Comparison of ENCODE assay signal across 21 mouse cellular contexts in genomic region chr9:33445902-33446301, GRCm38 (mm10).
DNase-seq lines count a peak whose midpoint lies in the region; ATAC-seq lines count a peak whose summit lies in the region.
"Had no signal": no experiment of that assay in that cellular context is flagged by ENCODE, and none has a peak within 500 bp of the region (broad histone marks: within the 10 kb centered on the region; RNA-seq: fewer than 3 reads in every experiment).

No protein-coding gene starts in this region.

- no peaks in the 10 kb centered on the region for H3K36me3 ChIP-seq in forebrain, embryonic 14.5 days (ENCODE audit: control insufficient read depth, insufficient read depth, low read length)
- H3K36me3 ChIP-seq in forebrain, embryonic 10.5 days (replicated peaks): no peaks in the 10 kb centered on the region
- H3K36me3 ChIP-seq in forebrain, embryonic 15.5 days: no peaks in the 10 kb centered on the region
- H3K36me3 ChIP-seq: embryonic facial prominence, embryonic 13.5 days; hindbrain, embryonic 13.5 days; intestine, embryonic 15.5 days; neural tube, embryonic 15.5 days; stomach, embryonic 15.5 days had no signal

- H3K27ac ChIP-seq in forebrain, embryonic 14.5 days (ENCODE audit: low read depth, low read length): no peak overlapping the region
- no peak overlapping the region for H3K27ac ChIP-seq in forebrain, embryonic 10.5 days
- no peak overlapping the region for H3K27ac ChIP-seq in forebrain, embryonic 15.5 days (replicated peaks)
- H3K27ac ChIP-seq: embryonic facial prominence, embryonic 13.5 days; hindbrain, embryonic 13.5 days; intestine, embryonic 15.5 days; neural tube, embryonic 15.5 days; stomach, embryonic 15.5 days had no signal

- H3K27me3 ChIP-seq in forebrain, embryonic 14.5 days (replicated peaks; ENCODE audit: control insufficient read depth, insufficient read depth, low read length): no peaks in the 10 kb centered on the region
- no peaks in the 10 kb centered on the region for H3K27me3 ChIP-seq in forebrain, embryonic 10.5 days (ENCODE audit: poor library complexity, severe bottlenecking)
- H3K27me3 ChIP-seq in forebrain, embryonic 15.5 days: no peaks in the 10 kb centered on the region
- H3K27me3 ChIP-seq: embryonic facial prominence, embryonic 13.5 days; hindbrain, embryonic 13.5 days; intestine, embryonic 15.5 days; neural tube, embryonic 15.5 days; stomach, embryonic 15.5 days had no signal

- no peak overlapping the region for H3K4me2 ChIP-seq in forebrain, embryonic 14.5 days (ENCODE audit: low read length)
- H3K4me2 ChIP-seq in forebrain, embryonic 15.5 days (replicated peaks): no peak overlapping the region
- H3K4me2 ChIP-seq: embryonic facial prominence, embryonic 13.5 days; heart, embryonic 11.5 days; hindbrain, embryonic 13.5 days; intestine, embryonic 15.5 days; neural tube, embryonic 15.5 days; stomach, embryonic 15.5 days had no signal

- no peak overlapping the region for H3K4me3 ChIP-seq in forebrain, embryonic 14.5 days (ENCODE audit: low read depth, low read length)
- no peak overlapping the region for H3K4me3 ChIP-seq in forebrain, embryonic 10.5 days
- H3K4me3 ChIP-seq in forebrain, embryonic 15.5 days: no peak overlapping the region
- H3K4me3 ChIP-seq: embryonic facial prominence, embryonic 13.5 days; hindbrain, embryonic 13.5 days; intestine, embryonic 15.5 days; neural tube, embryonic 15.5 days; stomach, embryonic 15.5 days had no signal

- peak; percentile 50; the same call in 1 of the 2 replicates for ATAC-seq in forebrain, embryonic 14.5 days
- 0 out of 2 replicates have a peak, but pooled peaks have one; percentile 32 for ATAC-seq in forebrain, embryonic 15.5 days (replicated peaks)
- ATAC-seq: intestine, embryonic 15.5 days; liver, postnatal 0 days had no signal

- no peaks in the 10 kb centered on the region for H3K4me1 ChIP-seq in forebrain, embryonic 14.5 days (ENCODE audit: control insufficient read depth, insufficient read depth, low read length)
- H3K4me1 ChIP-seq in forebrain, embryonic 10.5 days: no peaks in the 10 kb centered on the region
- no peaks in the 10 kb centered on the region for H3K4me1 ChIP-seq in forebrain, embryonic 15.5 days
- H3K4me1 ChIP-seq: embryonic facial prominence, embryonic 13.5 days; hindbrain, embryonic 13.5 days; intestine, embryonic 15.5 days; neural tube, embryonic 15.5 days; stomach, embryonic 15.5 days had no signal

- no peaks in the 10 kb centered on the region for H3K9me3 ChIP-seq in forebrain, embryonic 14.5 days (replicated peaks; ENCODE audit: control insufficient read depth, low read length)
- no peaks in the 10 kb centered on the region for H3K9me3 ChIP-seq in forebrain, embryonic 10.5 days
- H3K9me3 ChIP-seq in forebrain, embryonic 15.5 days: no peaks in the 10 kb centered on the region
- H3K9me3 ChIP-seq: embryonic facial prominence, embryonic 13.5 days; hindbrain, embryonic 13.5 days; intestine, embryonic 15.5 days; neural tube, embryonic 15.5 days; stomach, embryonic 15.5 days had no signal

- WGBS in forebrain, embryonic 14.5 days: 21% methylated on average over 1 of the region's 1 CpGs
- 81% methylated on average over 1 of the region's 1 CpGs for WGBS in forebrain, embryonic 10.5 days
- 37% methylated on average over 1 of the region's 1 CpGs for WGBS in forebrain, embryonic 15.5 days

- peak; percentile 59 for DNase-seq in forebrain, embryonic 14.5 days (ENCODE audit: low spot score)
- no peak for DNase-seq in forebrain, embryonic 10.5 days (ENCODE audit: extremely low spot score, low spot score)
- peak; percentile 4 for DNase-seq in R1 (ENCODE audit: low read depth, low spot score)
- DNase-seq in layer of hippocampus, adult 9-11 months: peak; percentile 73
- DNase-seq in ovary, postnatal 10 days (ENCODE audit: low spot score): no peak
- no peak for DNase-seq in heart, adult 18-20 months
- no peak for DNase-seq in urinary bladder, postnatal 4 days (ENCODE audit: low spot score in 2 of 2)
- DNase-seq: B cell, adult 2 months; cerebellum, adult 8-10 months; kidney, postnatal 4 days; liver, postnatal 0 days; lung, postnatal 10 days; midbrain, embryonic 14.5 days; right cerebral cortex, postnatal 25 days had no signal

- no peak overlapping the region for H3K9ac ChIP-seq in forebrain, embryonic 14.5 days (ENCODE audit: low read length)
- no peak overlapping the region for H3K9ac ChIP-seq in forebrain, embryonic 15.5 days (replicated peaks)
- H3K9ac ChIP-seq: embryonic facial prominence, embryonic 13.5 days; hindbrain, embryonic 13.5 days; intestine, embryonic 15.5 days; liver, postnatal 0 days; neural tube, embryonic 15.5 days; stomach, embryonic 15.5 days had no signal

Comparison
In these comparisons a context has a peak if more than half of its experiments do, and no peak if none do; other contexts are left out.
1. DNase-seq: peak in forebrain, embryonic 14.5 days (single experiment), R1 (single experiment) and layer of hippocampus, adult 9-11 months (single experiment); none in forebrain, embryonic 10.5 days (single experiment), ovary, postnatal 10 days (single experiment), heart, adult 18-20 months (0 of 2) and urinary bladder, postnatal 4 days (0 of 2).